Mouse (Mus musculus): ENCODE results near the gene Ccdc74a. TPM values are rescaled to one million over a fixed set of nuclear protein-coding genes. Genes with fewer than 3 reads are reported as not detected.

Gene Ccdc74a
- 1 to 10 TPM in 1 of 2 experiments, not detected in 1; 1.9 TPM for total RNA-seq (2023)

GRCm38 (mm10) chr16:17646310-17647114, at the start of gene Ccdc74a:
Ccdc74a (plus strand) TSS chr16:17646470.

GRCm38 (mm10) chr16:17619198-17620105, 26.8 kb upstream of the Ccdc74a start, which contains the start of gene Smpd4:
Smpd4 (plus strand) TSS chr16:17619354.

Other genes with a start within 250 kb of the Ccdc74a start
- gene Snap29, start 240.5 kb upstream of the Ccdc74a start, total RNA-seq (2023): 10 to 100 TPM; 30.4 to 34.7 TPM
- gene Pi4ka, start 240.2 kb upstream of the Ccdc74a start, total RNA-seq (2023): 10 to 100 TPM; 71.9 to 82.1 TPM
- 10 to 100 TPM; 37.9 to 38.1 TPM for gene Crkl, start 194.5 kb upstream of the Ccdc74a start, total RNA-seq (2023)
- not detected for gene Aifm3, start 156.9 kb upstream of the Ccdc74a start, total RNA-seq (2023)
- gene Lztr1, start 137.8 kb upstream of the Ccdc74a start, total RNA-seq (2023): 10 to 100 TPM; 45.3 to 51.2 TPM
- 10 to 100 TPM; 28.6 to 30.6 TPM for gene Thap7, start 115.3 kb upstream of the Ccdc74a start, total RNA-seq (2023)
- gene Lrrc74b, start 85.2 kb upstream of the Ccdc74a start, total RNA-seq (2023): not detected
- not detected for gene P2rx6, start 84.6 kb upstream of the Ccdc74a start, total RNA-seq (2023)
- gene Slc7a4, start 63.3 kb upstream of the Ccdc74a start, total RNA-seq (2023): under 1 TPM; 0.50 to 0.64 TPM
- gene Smpd4, start 27.1 kb upstream of the Ccdc74a start, total RNA-seq (2023): 10 to 100 TPM; 23.7 to 25.1 TPM
- 100 to 1,000 TPM; 149 to 152 TPM for gene Med15, start 86.4 kb downstream of the Ccdc74a start, total RNA-seq (2023)
- gene Klhl22, start 113.1 kb downstream of the Ccdc74a start, total RNA-seq (2023): 10 to 100 TPM; 15.8 to 18.6 TPM
- gene Scarf2, start 150.8 kb downstream of the Ccdc74a start, total RNA-seq (2023): under 1 TPM; 0.71 to 0.76 TPM
- gene B830017H08Rik, start 186.7 kb downstream of the Ccdc74a start, total RNA-seq (2023): not detected
- 10 to 100 TPM in 1 of 2 experiments, 1 to 10 TPM in 1; 7.4 to 11.1 TPM for gene Car15, start 191.9 kb downstream of the Ccdc74a start, total RNA-seq (2023)
- gene Gm20518, start 245.2 kb downstream of the Ccdc74a start, total RNA-seq (2023): 1 to 10 TPM in 1 of 2 experiments, under 1 TPM in 1; 0.76 to 1.8 TPM
- gene Tssk1, start 247.8 kb downstream of the Ccdc74a start, total RNA-seq (2023): not detected